Mouse (Mus musculus): ENCODE results near the gene Rassf4. TPM values are rescaled to one million over a fixed set of nuclear protein-coding genes. Genes with fewer than 3 reads are reported as not detected.
A peak's percentile ranks its signal among the peaks of the same experiment; 100 is the strongest.
"Not testable (repeated sequence)": the region's sequence is repeated elsewhere in the genome, so short reads cannot be mapped to it uniquely, and the experiment has no call there.

Gene Rassf4
- total and polyA plus RNA-seq, 2 experiments, result 2.2 to 3.1 TPM

DNA sequence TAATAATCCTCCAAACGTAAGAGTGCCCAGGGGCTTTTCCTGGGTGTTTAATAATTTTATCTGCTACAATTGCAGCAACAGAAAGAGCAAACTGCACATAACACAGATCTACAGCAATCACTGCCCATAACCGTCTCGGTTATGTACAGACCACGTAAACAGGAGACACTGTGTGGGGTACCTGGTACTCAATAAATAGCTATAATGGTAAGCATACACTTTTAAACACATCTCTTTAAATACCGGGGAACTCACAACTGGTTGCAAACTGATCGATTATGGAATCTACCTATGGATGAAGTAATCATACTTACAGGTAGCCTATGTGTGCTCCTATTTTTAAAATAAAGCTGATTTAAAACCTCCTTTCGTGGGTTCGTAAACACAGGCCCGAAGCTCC, 45.7 kb downstream of the Rassf4 start:
- peak overlapping the region; percentile 83 for H3K9ac ChIP-seq (ENCODE audit: low read depth, low read length)
- H3K27me3 ChIP-seq (ENCODE audit: control insufficient read depth, insufficient read depth, low read length), result no peaks in the 10 kb centered on the region
- no peaks in the 10 kb centered on the region for H3K36me3 ChIP-seq (ENCODE audit: control insufficient read depth, insufficient read depth, low read length)
- TF ChIP-seq CTCF (IDR thresholded peaks at IDR 0.05; ENCODE audit: low read depth, low read length) (no peak), POLR2A (IDR thresholded peaks at IDR 0.05; ENCODE audit: extremely low read depth, insufficient read depth, low read length) (no peak)
- peaks cover 2% of the 10 kb centered on the region; the same call in 1 of the 2 replicates for H3K79me2 ChIP-seq (ENCODE audit: control insufficient read depth, insufficient read depth, low read length)
- peaks cover 2% of the 10 kb centered on the region; the same call in 1 of the 2 replicates for H3K4me1 ChIP-seq (ENCODE audit: control insufficient read depth, insufficient read depth, low read length)
- peak overlapping the region; percentile 95 for H3K4me3 ChIP-seq (ENCODE audit: insufficient read depth, low read depth, low read length)
- WGBS, result 10% methylated on average over 9 of the region's 9 CpGs
- DNase-seq (ENCODE audit: extremely low read depth, low read depth, low spot score), result peak; percentile 25
- H3K27ac ChIP-seq (replicated peaks; ENCODE audit: insufficient read depth, low read depth, low read length), result no peak overlapping the region

GRCm38 (mm10) chr6:116626417-116626816, 47.3 kb downstream of the Rassf4 start:
- WGBS, result 97% methylated on average over 9 of the region's 9 CpGs
- H3K4me3 ChIP-seq (ENCODE audit: insufficient read depth, low read depth, low read length); H3K9ac ChIP-seq (ENCODE audit: low read depth, low read length); H3K79me2 ChIP-seq (ENCODE audit: control insufficient read depth, insufficient read depth, low read length); DNase-seq (ENCODE audit: extremely low read depth, low read depth, low spot score); H3K4me1 ChIP-seq (ENCODE audit: control insufficient read depth, insufficient read depth, low read length); H3K27ac ChIP-seq (replicated peaks; ENCODE audit: insufficient read depth, low read depth, low read length); H3K36me3 ChIP-seq (ENCODE audit: control insufficient read depth, insufficient read depth, low read length); H3K27me3 ChIP-seq (ENCODE audit: control insufficient read depth, insufficient read depth, low read length): not testable (repeated sequence)

DNA sequence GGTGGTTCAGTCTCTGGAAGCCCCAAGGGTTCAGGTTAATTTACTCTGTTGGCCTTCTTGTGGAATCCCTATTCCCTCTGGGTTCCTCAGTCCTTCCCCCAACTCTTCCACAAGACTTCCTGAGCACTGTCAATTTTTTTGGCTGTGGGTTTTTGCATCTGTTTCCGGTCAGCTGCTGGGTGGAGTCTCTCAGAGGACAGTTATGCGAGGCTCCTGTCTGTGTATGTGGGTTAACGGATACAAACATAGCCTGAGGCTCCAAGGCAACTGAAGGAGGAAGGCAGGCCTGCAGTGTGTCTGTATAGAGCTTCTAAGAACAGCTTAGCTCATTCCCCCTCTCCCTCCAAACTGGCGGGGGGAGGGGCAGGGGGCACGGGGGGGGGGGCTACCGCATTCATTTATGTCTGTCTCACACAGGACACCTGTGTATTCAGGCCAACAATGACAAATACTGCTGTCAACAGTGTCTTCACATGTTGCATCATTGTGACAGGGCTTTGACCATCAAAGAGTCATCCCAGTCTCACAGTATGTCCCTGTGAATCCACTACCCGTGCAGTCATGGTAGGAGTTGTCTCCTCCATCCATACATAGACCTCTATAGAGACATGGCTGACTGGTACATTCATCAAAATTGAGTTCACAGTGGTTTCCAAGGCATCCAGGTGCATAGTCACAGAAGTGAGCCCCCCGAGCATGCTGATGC, 52.3 kb downstream of the Rassf4 start:
- no peak for DNase-seq (ENCODE audit: extremely low read depth, low read depth, low spot score)
- 73% methylated on average over 8 of the region's 8 CpGs for WGBS
- H3K36me3 ChIP-seq (ENCODE audit: control insufficient read depth, insufficient read depth, low read length), result no peaks in the 10 kb centered on the region
- H3K9ac ChIP-seq (ENCODE audit: low read depth, low read length), result no peak overlapping the region
- no peaks in the 10 kb centered on the region for H3K79me2 ChIP-seq (ENCODE audit: control insufficient read depth, insufficient read depth, low read length)
- H3K27me3 ChIP-seq (ENCODE audit: control insufficient read depth, insufficient read depth, low read length), result no peaks in the 10 kb centered on the region
- no peaks in the 10 kb centered on the region for H3K4me1 ChIP-seq (ENCODE audit: control insufficient read depth, insufficient read depth, low read length)
- TF ChIP-seq POLR2A (IDR thresholded peaks at IDR 0.05; ENCODE audit: extremely low read depth, insufficient read depth, low read length) (no peak), CTCF (IDR thresholded peaks at IDR 0.05; ENCODE audit: low read depth, low read length) (no peak)
- no peak overlapping the region for H3K4me3 ChIP-seq (ENCODE audit: insufficient read depth, low read depth, low read length)
- no peak overlapping the region for H3K27ac ChIP-seq (replicated peaks; ENCODE audit: insufficient read depth, low read depth, low read length)

GRCm38 (mm10) chr6:116618073-116618472, 55.7 kb downstream of the Rassf4 start:
- H3K36me3 ChIP-seq (ENCODE audit: control insufficient read depth, insufficient read depth, low read length), result no peaks in the 10 kb centered on the region
- no peaks in the 10 kb centered on the region for H3K4me1 ChIP-seq (ENCODE audit: control insufficient read depth, insufficient read depth, low read length)
- H3K27ac ChIP-seq (replicated peaks; ENCODE audit: insufficient read depth, low read depth, low read length), result no peak overlapping the region
- H3K79me2 ChIP-seq (ENCODE audit: control insufficient read depth, insufficient read depth, low read length), result no peaks in the 10 kb centered on the region
- TF ChIP-seq CTCF (IDR thresholded peaks at IDR 0.05; ENCODE audit: low read depth, low read length) (0 out of 2 replicates have a peak, but pooled peaks have one; percentile 5), POLR2A (IDR thresholded peaks at IDR 0.05; ENCODE audit: extremely low read depth, insufficient read depth, low read length) (no peak)
- no peak overlapping the region for H3K9ac ChIP-seq (ENCODE audit: low read depth, low read length)
- no peaks in the 10 kb centered on the region for H3K27me3 ChIP-seq (ENCODE audit: control insufficient read depth, insufficient read depth, low read length)
- H3K4me3 ChIP-seq (ENCODE audit: insufficient read depth, low read depth, low read length), result no peak overlapping the region
- no peak for DNase-seq (ENCODE audit: extremely low read depth, low read depth, low spot score)

DNA sequence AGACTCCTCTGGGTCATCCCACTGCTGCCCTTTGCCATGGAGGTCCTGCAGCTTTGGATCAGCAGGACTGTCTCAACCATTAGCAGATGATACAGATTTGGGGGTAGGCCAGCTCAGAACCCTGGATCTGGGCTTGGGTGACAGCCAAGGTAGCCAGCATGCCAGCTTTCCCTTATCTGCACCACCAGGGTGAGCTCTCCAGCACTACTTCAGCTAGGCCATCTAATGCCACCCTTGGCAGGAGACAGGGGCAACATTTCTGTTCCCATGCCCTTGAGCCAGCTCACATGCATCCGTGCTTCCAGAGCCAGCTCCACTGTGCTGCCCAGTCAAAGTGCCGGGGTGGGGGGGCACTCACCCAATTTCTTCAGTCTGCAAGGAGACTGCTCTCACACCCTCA, 58.0 kb downstream of the Rassf4 start:
- Histone ChIP-seq H3K9ac (ENCODE audit: low read depth, low read length) (no peak overlapping the region), H3K27me3 (ENCODE audit: control insufficient read depth, insufficient read depth, low read length) (no peaks in the 10 kb centered on the region), H3K36me3 (ENCODE audit: control insufficient read depth, insufficient read depth, low read length) (no peaks in the 10 kb centered on the region), H3K27ac (replicated peaks; ENCODE audit: insufficient read depth, low read depth, low read length) (no peak overlapping the region), H3K4me1 (ENCODE audit: control insufficient read depth, insufficient read depth, low read length) (no peaks in the 10 kb centered on the region), H3K79me2 (ENCODE audit: control insufficient read depth, insufficient read depth, low read length) (no peaks in the 10 kb centered on the region), H3K4me3 (ENCODE audit: insufficient read depth, low read depth, low read length) (no peak overlapping the region)
- no peak for TF ChIP-seq POLR2A (IDR thresholded peaks at IDR 0.05; ENCODE audit: extremely low read depth, insufficient read depth, low read length)
- TF ChIP-seq CTCF (IDR thresholded peaks at IDR 0.05; ENCODE audit: low read depth, low read length), result no peak
- WGBS, result 87% methylated on average over 2 of the region's 2 CpGs
- no peak for DNase-seq (ENCODE audit: extremely low read depth, low read depth, low spot score)

DNA sequence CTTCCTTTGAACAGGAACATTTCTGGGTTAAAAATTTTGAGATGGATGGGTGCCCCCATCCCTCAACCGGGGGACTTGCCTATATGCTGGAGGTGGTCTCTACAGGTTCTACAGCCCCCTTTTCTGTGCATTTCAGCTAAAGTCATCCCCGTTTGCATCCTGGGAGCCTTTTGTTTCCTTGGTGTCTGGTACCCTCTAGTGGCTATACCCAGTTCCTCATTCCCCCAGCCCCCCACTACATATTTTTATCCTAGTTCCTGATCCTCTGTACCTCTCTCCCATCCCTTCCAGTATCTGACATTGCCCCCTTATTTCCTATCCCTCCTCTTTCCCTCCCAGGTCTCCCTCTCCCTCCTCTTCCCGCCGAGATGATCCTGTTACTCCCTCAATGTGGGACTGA, 66.5 kb downstream of the Rassf4 start:
- no peak overlapping the region for H3K27ac ChIP-seq (replicated peaks; ENCODE audit: insufficient read depth, low read depth, low read length)
- no peak for TF ChIP-seq CTCF (IDR thresholded peaks at IDR 0.05; ENCODE audit: low read depth, low read length)
- no peak for TF ChIP-seq POLR2A (IDR thresholded peaks at IDR 0.05; ENCODE audit: extremely low read depth, insufficient read depth, low read length)
- WGBS, result 36% methylated on average over 4 of the region's 4 CpGs

DNA sequence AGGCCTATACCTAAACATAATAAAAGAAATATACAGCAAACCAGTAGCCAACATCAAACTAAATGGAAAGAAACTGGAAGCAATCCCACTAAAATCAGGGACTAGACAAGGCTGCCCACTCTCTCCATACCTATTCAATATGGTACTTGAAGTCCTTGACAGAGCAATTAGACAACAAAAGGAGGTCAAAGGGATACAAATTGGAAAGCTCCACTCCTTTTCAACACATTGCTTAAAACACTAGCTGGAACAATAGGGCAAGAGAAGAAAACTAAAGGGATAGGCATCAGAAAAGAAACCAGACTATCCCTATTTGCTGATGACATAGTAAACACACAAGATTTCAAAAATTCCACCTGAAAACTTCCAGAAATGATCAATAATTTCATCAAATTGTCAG, 72.8 kb downstream of the Rassf4 start:
- H3K27ac ChIP-seq (replicated peaks; ENCODE audit: insufficient read depth, low read depth, low read length); H3K4me3 ChIP-seq (ENCODE audit: insufficient read depth, low read depth, low read length); H3K36me3 ChIP-seq (ENCODE audit: control insufficient read depth, insufficient read depth, low read length); H3K4me1 ChIP-seq (ENCODE audit: control insufficient read depth, insufficient read depth, low read length); H3K9ac ChIP-seq (ENCODE audit: low read depth, low read length); H3K27me3 ChIP-seq (ENCODE audit: control insufficient read depth, insufficient read depth, low read length); H3K79me2 ChIP-seq (ENCODE audit: control insufficient read depth, insufficient read depth, low read length); DNase-seq (ENCODE audit: extremely low read depth, low read depth, low spot score): not testable (repeated sequence)

More for the DNA sequence above, 66.5 kb downstream of the Rassf4 start:
- DNase-seq (ENCODE audit: extremely low read depth, low read depth, low spot score), result no peak
- no peaks in the 10 kb centered on the region for H3K79me2 ChIP-seq (ENCODE audit: control insufficient read depth, insufficient read depth, low read length)
- no peaks in the 10 kb centered on the region for H3K4me1 ChIP-seq (ENCODE audit: control insufficient read depth, insufficient read depth, low read length)
- no peak overlapping the region for H3K4me3 ChIP-seq (ENCODE audit: insufficient read depth, low read depth, low read length)
- H3K36me3 ChIP-seq (ENCODE audit: control insufficient read depth, insufficient read depth, low read length), result no peaks in the 10 kb centered on the region
- no peak overlapping the region for H3K9ac ChIP-seq (ENCODE audit: low read depth, low read length)
- no peaks in the 10 kb centered on the region for H3K27me3 ChIP-seq (ENCODE audit: control insufficient read depth, insufficient read depth, low read length)

Measured in liver, adult 2 months (tissue).